Mouse (Mus musculus): ENCODE measurements around the gene Krtdap.
"Not testable (repeated sequence)": the region's sequence is repeated elsewhere in the genome, so short reads cannot be mapped to it uniquely, and the experiment has no call there.

Krtdap gene

DNA sequence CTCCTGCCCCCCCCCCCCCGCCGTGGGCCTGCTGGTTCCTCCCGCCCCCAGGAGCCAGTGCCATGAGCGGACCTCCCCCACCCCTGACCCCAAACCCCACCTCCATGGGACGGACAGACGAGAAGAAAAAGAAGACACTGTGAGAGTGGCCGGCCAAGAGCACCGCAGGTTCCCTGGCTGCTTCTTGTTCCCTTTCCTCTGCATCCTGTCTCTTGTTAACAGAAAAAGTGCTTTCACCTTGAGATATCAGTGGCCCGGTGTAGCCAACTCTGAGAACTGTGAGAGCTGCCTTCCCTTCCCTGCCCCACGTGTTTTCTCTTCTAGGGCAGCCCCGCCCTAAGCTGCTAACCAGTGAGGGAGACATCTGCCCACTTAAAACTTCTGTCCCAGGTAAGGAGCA is 45.0 kb downstream of the Krtdap start:
- DNase-seq (ENCODE audit: extremely low spot score, low read depth, low spot score) = not testable (repeated sequence)

DNA sequence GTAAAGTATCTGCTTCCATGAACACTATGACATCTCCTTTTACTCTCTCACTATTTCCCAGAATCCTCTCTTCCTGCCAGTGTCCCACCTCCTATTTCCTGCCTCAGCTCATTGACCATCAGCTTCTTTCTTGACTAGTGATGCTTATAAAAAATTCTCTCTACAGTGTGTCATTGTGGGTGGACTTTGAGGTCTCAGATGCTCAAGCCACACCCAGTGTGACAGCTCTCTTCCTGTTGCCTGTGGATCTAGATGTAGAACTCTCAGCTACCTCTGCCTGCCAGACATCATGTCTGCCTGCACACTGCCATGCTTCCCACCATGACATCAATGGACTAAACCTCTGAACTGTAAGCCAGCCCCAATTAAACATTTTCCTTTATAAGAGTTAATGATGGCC is 49.6 kb downstream of the Krtdap start:
- no peak for DNase-seq (ENCODE audit: extremely low spot score, low read depth, low spot score)

DNA sequence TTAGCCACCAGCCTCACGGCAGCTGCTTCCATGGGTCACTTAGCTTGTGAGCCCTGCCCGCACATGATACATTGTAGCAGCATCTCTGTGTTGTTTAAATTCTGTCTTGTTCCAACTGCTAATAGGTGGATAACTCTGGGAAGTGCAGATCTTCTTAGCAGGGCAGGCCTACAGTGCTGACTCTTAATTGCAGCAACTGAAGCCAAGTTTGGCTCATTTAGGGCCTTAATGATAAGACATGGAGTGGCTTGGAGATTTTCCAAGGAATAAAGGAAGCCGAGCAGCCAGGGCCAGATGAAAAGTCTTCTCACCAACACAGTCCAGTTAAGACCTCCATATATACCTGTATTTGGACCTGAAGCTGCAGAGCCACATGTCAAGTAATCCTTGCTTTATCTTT is 52.6 kb downstream of the Krtdap start:
- no peak for DNase-seq (ENCODE audit: extremely low spot score, low read depth, low spot score)

Data from hindlimb bud, embryonic 11.5 days (tissue).